Mouse (Mus musculus) splenic B cell, adult 2 months (primary cell): ENCODE results near the gene Ywhae.

ENCODE experiments used
- DNase-seq: peaks from one replicate; pipeline ENCODE4 v3.0.0-alpha.2; 2011; ENCODE audit warnings: low read depth, low spot score
- H3K27me3 ChIP-seq: 2 replicates; pipeline ENCODE4 v1.6.1; 2012; ENCODE audit warnings: mild to moderate bottlenecking, low read length, moderate library complexity, mixed read lengths; ENCODE audit not compliant: control insufficient read depth, poor library complexity, insufficient read depth, severe bottlenecking
- H3K36me3 ChIP-seq: 2 replicates; pipeline ENCODE4 v1.6.1; 2012; ENCODE audit warnings: mild to moderate bottlenecking, low read length, moderate library complexity, mixed read lengths; ENCODE audit not compliant: control insufficient read depth, poor library complexity, insufficient read depth, severe bottlenecking

Gene Ywhae

DNA sequence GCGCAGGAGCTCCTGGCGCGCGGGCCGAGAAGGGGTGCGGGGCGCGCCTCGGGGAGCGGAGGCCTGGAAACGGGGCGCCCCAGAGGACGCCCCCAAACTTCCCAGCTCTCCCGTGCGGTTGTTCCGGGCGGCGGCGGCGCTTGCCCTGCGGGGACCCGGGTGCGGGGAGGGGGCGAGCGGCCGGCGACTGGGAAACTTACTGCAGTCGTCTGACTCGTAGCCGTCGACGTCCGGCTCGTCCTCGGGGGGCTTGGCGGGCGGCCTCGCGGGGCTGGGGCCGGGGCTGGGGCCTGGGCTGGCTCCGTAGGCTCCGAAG is 62.6 kb downstream of the Ywhae start:
- DNase-seq, result no peak
- H3K27me3 ChIP-seq, result no peaks in the 10 kb centered on the region
- H3K36me3 ChIP-seq, result no peaks in the 10 kb centered on the region

DNA sequence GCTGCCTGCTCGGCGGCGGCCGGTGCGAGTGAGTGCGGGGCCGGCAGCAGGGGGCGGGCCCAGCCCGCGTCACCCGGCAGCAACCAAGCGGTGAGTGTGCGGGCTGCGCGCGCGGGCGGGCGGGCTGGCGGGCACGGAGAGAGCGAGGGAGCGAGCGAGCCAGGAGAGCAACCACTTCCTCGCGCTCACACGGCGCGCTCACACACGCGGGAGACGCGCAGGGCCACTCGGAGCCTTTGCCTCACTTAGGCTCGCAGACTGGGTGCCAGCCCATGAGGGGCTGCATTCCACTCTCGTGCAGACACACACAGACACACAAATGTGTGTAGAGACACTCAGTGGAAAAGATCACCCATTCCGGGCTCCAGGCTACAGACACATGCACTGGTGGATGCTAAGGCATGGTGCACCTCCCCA is 63.4 kb downstream of the Ywhae start, which contains the start of gene Doc2b:
Gene Doc2b, minus strand, starts transcription at position 21 of the 417 bp plus-strand sequence.
- DNase-seq, result no peak
- Histone ChIP-seq H3K36me3 (no peaks in the 10 kb centered on the region), H3K27me3 (no peaks in the 10 kb centered on the region)

GRCm38 (mm10) chr11:75796536-75797246 is 64.0 kb downstream of the Ywhae start:
- Histone ChIP-seq H3K36me3 (no peaks in the 10 kb centered on the region), H3K27me3 (no peaks in the 10 kb centered on the region)
- no peak for DNase-seq

GRCm38 (mm10) chr11:75801369-75801768 is 68.7 kb downstream of the Ywhae start:
- Histone ChIP-seq H3K27me3 (no peaks in the 10 kb centered on the region), H3K36me3 (no peaks in the 10 kb centered on the region)
- no peak for DNase-seq

- DNase-seq, result no peak
- no peaks in the 10 kb centered on the region for H3K36me3 ChIP-seq
- H3K27me3 ChIP-seq, result no peaks in the 10 kb centered on the region
These were observed 69.3 kb downstream of the Ywhae start for GRCm38 (mm10) chr11:75801771-75802550.

- Histone ChIP-seq H3K27me3 (no peaks in the 10 kb centered on the region; the same call in 1 of the 2 replicates), H3K36me3 (no peaks in the 10 kb centered on the region)
- DNase-seq, result no peak
These were observed 74.8 kb downstream of the Ywhae start for GRCm38 (mm10) chr11:75807486-75807885.

DNA sequence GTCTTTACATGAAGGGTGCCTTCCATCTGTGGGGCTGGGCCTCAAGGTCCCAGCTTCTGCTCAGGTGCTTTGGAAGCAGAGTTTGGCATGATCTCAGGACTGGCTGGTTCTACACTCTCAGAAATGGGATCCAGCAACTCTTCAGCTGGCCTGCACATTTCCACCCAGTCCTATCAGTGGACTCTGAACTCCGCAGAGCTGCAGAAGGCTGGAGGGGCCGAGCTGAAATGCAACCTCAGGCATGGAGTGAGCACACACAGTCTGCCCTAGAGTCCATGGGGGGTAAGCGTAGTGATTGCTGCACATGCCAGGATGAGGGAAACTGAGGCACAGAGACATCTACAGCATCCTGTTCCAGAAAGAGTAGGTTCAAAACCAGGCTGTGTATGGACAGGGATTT is 77.9 kb downstream of the Ywhae start:
- DNase-seq, result no peak
- Histone ChIP-seq H3K36me3 (no peaks in the 10 kb centered on the region), H3K27me3 (no peaks in the 10 kb centered on the region; the same call in 1 of the 2 replicates)

GRCm38 (mm10) chr11:75811900-75812299 is 79.2 kb downstream of the Ywhae start:
- Histone ChIP-seq H3K36me3 (no peaks in the 10 kb centered on the region), H3K27me3 (no peaks in the 10 kb centered on the region; the same call in 1 of the 2 replicates)
- DNase-seq, result no peak

GRCm38 (mm10) chr11:75813085-75813484 is 80.4 kb downstream of the Ywhae start:
- H3K36me3 ChIP-seq, result no peaks in the 10 kb centered on the region
- H3K27me3 ChIP-seq, result no peaks in the 10 kb centered on the region; the same call in 1 of the 2 replicates
- DNase-seq, result no peak
